Mouse (Mus musculus): ENCODE results near the gene Manf.

The Manf gene

DNA sequence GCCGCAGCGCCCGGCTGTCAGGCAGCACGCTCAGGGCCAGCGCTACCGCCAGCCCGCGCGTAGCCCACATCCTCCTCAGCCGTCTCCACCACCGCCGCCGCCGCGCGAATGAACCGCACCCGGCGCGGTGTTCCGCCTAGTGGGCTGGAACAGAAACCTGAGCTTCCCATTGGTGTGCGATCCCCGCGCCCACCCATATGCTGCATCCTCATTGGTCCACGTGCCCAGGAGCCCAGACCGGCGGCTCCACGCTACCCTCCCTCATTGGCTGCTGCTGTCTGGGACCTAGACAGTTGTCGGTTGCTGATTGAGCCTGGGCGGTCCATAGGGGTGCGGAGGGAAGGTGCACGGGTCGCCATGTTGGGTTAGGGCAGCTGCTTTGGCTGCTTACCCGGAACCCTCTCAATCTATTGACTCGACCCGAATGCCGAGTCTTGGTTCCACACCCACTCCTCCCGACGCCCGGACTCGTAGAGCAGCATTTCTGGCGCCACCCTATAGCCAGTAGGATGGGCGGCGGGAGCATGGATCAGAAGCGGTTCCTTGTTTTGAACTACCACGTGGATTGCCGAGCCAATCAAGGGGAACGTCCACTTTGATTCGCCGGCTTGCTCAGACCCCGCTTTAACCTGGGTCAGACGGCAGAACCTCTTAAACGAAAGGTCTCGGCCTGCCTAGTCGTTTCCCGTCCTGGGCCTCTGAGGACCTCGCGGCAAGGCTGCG is at the start of gene Manf:
Manf (minus strand) TSS at position 151 of the 723 bp plus-strand sequence.
- DNase-seq (ENCODE audit: extremely low spot score, low read depth, low spot score): peak; percentile 87

DNA sequence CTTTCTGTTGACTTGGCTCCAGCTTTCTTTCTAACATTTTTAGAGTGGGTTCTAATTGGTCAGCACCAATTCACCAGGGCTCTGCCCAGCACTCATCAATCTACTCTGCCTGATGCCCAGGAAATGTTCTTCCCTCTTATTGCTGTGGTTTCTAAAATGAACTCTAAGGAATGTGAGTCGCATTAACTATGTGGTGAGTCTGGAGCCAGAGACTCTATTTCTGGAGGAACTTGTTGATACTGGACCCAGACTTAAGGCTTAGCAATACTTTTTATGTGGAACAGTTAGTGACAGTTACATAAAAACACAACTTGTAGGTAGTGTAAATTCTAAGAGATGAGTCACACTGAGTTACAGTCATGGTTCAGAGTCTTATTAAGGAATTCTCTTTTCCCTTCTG is 43.2 kb upstream of the Manf start:
- no peak for DNase-seq (ENCODE audit: extremely low spot score, low read depth, low spot score)

GRCm38 (mm10) chr9:106914878-106915277 is 23.1 kb upstream of the Manf start:
- no peak for DNase-seq (ENCODE audit: extremely low spot score, low read depth, low spot score)

- no peak for DNase-seq (ENCODE audit: extremely low spot score, low read depth, low spot score)
These were observed 22.0 kb upstream of the Manf start for GRCm38 (mm10) chr9:106913759-106914158.

- no peak for DNase-seq (ENCODE audit: extremely low spot score, low read depth, low spot score)
These were observed 19.8 kb upstream of the Manf start for GRCm38 (mm10) chr9:106911624-106912023.

DNA sequence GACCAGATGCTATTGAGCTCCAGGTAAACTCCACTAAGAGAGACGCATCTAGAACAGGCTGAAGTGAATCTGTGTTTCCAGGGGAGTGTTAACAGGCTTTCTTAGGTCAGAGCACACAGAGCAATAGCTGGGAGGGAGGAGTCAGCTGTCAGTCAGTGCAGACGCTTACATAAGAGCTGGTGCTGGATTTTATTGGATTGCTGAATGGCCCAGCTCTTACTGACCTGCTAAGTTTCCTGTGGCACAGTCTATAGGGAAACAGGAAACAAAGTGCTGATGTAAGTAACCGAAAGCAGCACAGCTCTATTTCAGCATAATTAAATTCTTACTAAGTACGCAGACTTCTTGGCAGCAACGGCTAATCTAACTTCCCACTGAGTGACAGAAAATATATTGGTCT is 16.9 kb upstream of the Manf start:
- DNase-seq (ENCODE audit: extremely low spot score, low read depth, low spot score): no peak

- DNase-seq (ENCODE audit: extremely low spot score, low read depth, low spot score): no peak
These were observed 16.4 kb upstream of the Manf start for GRCm38 (mm10) chr9:106908174-106908573.

GRCm38 (mm10) chr9:106906597-106906996 is 14.8 kb upstream of the Manf start:
- DNase-seq (ENCODE audit: extremely low spot score, low read depth, low spot score): no peak

GRCm38 (mm10) chr9:106903791-106904134 is 12.0 kb upstream of the Manf start:
- no peak for DNase-seq (ENCODE audit: extremely low spot score, low read depth, low spot score)

DNA sequence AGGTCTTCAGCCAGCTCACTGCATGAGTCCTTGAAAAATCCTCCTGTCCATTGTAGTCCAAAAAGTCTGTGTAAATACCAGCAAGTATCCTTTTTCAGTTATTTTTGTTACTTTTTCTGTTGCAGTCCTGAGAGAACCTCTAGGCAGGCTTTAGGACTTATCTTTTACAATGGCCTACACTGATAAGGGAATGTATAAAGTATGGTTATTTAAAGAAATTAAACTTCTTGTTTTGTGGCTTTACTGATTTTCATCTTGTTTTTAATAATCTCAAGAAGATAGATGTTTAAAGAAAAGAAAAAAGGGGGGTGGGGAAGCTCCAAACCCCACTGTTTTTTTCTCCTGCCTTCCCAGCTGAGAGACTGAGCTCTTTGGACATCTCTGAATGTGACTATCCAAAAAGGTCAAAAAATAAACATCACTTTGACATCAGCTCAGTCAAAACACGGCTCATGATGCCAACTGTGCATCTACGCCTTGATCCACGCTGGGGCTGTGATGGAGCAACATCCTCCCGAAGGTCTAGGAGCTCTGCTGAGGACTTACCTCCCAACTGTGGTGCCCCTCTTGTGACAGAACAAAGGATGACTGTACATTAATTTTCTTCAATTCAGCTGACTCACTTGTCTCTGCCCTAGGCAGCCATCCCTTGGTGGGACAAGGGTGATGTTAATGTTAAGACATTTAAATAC is 11.5 kb upstream of the Manf start:
- no peak for DNase-seq (ENCODE audit: extremely low spot score, low read depth, low spot score)

- no peak for DNase-seq (ENCODE audit: extremely low spot score, low read depth, low spot score)
These were observed 9.8 kb upstream of the Manf start for GRCm38 (mm10) chr9:106901596-106901995.

DNA sequence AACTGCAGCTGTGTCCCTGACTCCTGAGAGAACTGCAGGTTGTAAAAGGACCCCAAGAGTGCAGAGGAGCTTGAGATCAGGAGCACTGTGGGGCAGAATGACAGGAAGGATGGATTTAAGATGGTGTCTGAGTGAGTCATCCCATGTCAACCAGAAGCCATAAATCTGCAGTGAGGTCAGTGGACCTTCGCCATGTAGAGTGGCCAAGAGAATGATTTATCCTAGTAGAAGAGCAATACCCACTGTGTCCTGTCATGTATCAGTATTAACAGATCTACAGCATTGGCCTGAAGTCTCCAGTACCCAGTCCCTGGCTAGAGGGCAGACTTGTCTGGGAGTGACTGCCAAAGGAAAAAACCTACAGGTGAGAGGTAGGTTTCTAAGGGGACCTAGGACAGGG is 7.1 kb upstream of the Manf start:
- DNase-seq (ENCODE audit: extremely low spot score, low read depth, low spot score): no peak

- DNase-seq (ENCODE audit: extremely low spot score, low read depth, low spot score): no peak
These were observed 1.5 kb upstream of the Manf start for GRCm38 (mm10) chr9:106893327-106893726.

GRCm38 (mm10) chr9:106892552-106892875 is 735 bp upstream of the Manf start:
- DNase-seq (ENCODE audit: extremely low spot score, low read depth, low spot score): no peak

DNA sequence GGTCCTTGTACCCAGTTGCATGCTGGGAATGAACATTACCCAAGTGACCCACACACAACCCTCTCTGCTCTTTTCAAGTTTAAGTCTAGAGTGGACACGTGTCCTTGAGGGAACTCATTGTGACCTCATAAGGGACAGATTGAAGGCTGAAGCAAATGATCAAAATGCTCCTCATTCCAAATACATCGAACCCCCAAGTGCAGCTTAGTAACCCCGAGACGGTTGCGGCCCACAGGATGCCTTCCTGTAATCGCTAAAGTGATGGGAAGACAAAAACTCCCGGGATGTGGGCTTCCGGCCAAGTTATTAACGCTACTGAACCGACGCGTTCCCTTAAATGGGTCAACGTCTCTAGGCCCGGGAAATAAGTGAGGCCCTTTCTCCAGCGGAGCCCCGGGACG is 438 bp downstream of the Manf start:
- no peak for DNase-seq (ENCODE audit: extremely low spot score, low read depth, low spot score)

DNA sequence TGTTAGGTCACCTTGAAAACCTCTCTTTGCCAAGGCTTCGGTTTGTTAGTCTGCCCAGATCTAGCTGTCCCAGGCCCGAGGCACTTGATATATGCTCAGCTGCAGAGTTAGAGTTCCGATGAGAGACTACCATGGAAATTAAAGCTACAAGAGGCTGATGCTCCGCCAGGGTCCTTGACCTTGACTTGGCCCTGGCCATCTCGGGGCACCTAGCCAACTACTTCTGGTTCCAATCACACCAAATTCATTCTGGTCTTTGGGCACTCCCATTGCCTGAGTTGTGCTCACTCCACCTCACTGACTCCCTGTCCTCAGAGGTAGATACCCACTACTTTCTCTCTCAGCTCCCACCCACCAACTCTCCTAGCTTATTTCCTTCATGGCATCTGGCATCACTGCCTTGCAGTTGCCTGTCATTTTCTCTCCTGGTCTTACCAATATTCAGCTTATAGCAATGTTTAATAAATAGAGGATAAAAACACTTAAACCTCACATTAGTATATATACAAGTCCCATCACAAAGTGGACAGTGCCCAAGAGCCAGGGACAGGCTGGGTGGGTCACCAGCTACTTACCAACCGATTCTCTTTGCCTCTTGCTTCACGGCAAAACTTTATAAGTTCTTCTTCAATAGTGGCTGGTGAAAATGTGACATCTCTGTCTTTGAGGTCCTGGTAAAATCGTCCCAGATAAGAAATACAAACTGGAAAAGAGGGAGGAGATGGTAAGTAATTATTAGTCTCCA is 1.1 kb downstream of the Manf start:
- DNase-seq (ENCODE audit: extremely low spot score, low read depth, low spot score): no peak

DNA sequence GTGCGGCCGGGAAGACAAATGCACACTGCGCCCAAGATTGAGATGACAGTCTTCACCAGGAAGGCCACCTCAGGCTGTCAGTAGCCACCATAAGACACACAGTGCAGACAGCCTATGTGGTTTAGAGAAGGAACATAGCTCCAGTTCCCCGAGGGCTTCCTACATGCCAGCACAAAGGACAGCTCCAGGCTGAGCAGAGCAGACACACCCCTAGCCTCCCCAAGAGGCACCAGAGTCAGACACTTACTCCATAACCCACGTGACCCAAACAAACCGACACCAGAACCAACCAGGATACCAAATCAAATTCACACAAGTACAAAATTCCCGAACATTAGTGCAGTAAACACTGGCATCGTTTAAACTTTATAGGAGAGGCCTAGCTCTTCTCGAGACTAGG is 2.5 kb downstream of the Manf start:
- DNase-seq (ENCODE audit: extremely low spot score, low read depth, low spot score): no peak

- no peak for DNase-seq (ENCODE audit: extremely low spot score, low read depth, low spot score)
These were observed 3.4 kb downstream of the Manf start for GRCm38 (mm10) chr9:106888346-106888745.

- DNase-seq (ENCODE audit: extremely low spot score, low read depth, low spot score): peak; percentile 72
These were observed 4.7 kb downstream of the Manf start, which contains the start of gene Rbm15b for GRCm38 (mm10) chr9:106886828-106887702. TSS of gene Rbm15b (minus strand) at chr9:106887428.

- no peak for DNase-seq (ENCODE audit: extremely low spot score, low read depth, low spot score)
These were observed 5.7 kb downstream of the Manf start for GRCm38 (mm10) chr9:106885901-106886731.
